Mouse (Mus musculus) heart, embryonic 10.5 days (tissue): ENCODE measurements at regions not wholly inside any gene's neighbourhood (a gene's known extent, or its start where the extent isn't known, plus 50 kb on each side); places are given as distances from the start of the nearest gene placed in this dataset.
A peak's percentile ranks its signal among the peaks of the same experiment; 100 is the strongest.

ENCODE experiments used
- DNase-seq: peaks from one replicate; pipeline ENCODE4 v3.0.0-alpha.2; 2017; ENCODE audit warnings: low spot score
- H3K27ac ChIP-seq: fragments of 300-500 bp; sonication (generic); 2 replicates; pipeline ENCODE4 v1.5.1; 2016; ENCODE audit warnings: mild to moderate bottlenecking
- H3K27me3 ChIP-seq: fragments of 300-500 bp; sonication (generic); 2 replicates; pipeline ENCODE4 v1.6.1; 2016; ENCODE audit warnings: mild to moderate bottlenecking; ENCODE audit not compliant: poor library complexity, insufficient read depth, severe bottlenecking
- H3K36me3 ChIP-seq: fragments of 300-500 bp; sonication (generic); 2 replicates; pipeline ENCODE4 v1.6.1; 2016; ENCODE audit warnings: mild to moderate bottlenecking, moderate library complexity
- H3K4me1 ChIP-seq: fragments of 300-500 bp; sonication (generic); 2 replicates; pipeline ENCODE4 v1.6.1; 2016; ENCODE audit warnings: mild to moderate bottlenecking
- H3K4me3 ChIP-seq: fragments of 300-500 bp; sonication (generic); 2 replicates; pipeline ENCODE4 v1.5.1; 2016; ENCODE audit warnings: mild to moderate bottlenecking, moderate library complexity
- H3K9me3 ChIP-seq: fragments of 300-500 bp; sonication (generic); 2 replicates; pipeline ENCODE4 v1.6.1; 2016; ENCODE audit warnings: mild to moderate bottlenecking, moderate library complexity
- WGBS: fragments of 180-500 bp; shearing (Covaris S2); methylation state at CpG from one replicate; pipeline ENCODE4 v1.1.7; 2016; 5-methylcytosine and 5-hydroxymethylcytosine counted together

- Histone ChIP-seq H3K36me3 (no peaks in the 10 kb centered on the region), H3K27ac (no peak overlapping the region), H3K4me3 (no peak overlapping the region), H3K4me1 (0 out of 2 replicates have a peak, but pooled peaks cover 4% of the 10 kb centered on the region), H3K27me3 (no peaks in the 10 kb centered on the region), H3K9me3 (no peaks in the 10 kb centered on the region)
- WGBS = 61% methylated on average over 8 of the region's 8 CpGs
- no peak for DNase-seq
These were observed 102.0 kb upstream of the 1700020N01Rik start for GRCm38 (mm10) chr10:21490910-21491309.

- 0 out of 2 replicates have a peak, but pooled peaks cover 4% of the 10 kb centered on the region for H3K4me1 ChIP-seq
- 85% methylated on average over 7 of the region's 7 CpGs for WGBS
- H3K27me3 ChIP-seq = no peaks in the 10 kb centered on the region
- no peaks in the 10 kb centered on the region for H3K9me3 ChIP-seq
- no peak for DNase-seq
- no peak overlapping the region for H3K27ac ChIP-seq
- no peak overlapping the region for H3K4me3 ChIP-seq
- no peaks in the 10 kb centered on the region for H3K36me3 ChIP-seq
These were observed 100.6 kb upstream of the 1700020N01Rik start for GRCm38 (mm10) chr10:21492254-21492894.

GRCm38 (mm10) chr10:21494536-21494935 lies 98.4 kb upstream of the 1700020N01Rik start:
- Histone ChIP-seq H3K9me3 (no peaks in the 10 kb centered on the region), H3K27ac (no peak overlapping the region), H3K36me3 (no peaks in the 10 kb centered on the region), H3K4me1 (0 out of 2 replicates have a peak, but pooled peaks cover 4% of the 10 kb centered on the region), H3K27me3 (no peaks in the 10 kb centered on the region), H3K4me3 (no peak overlapping the region)
- WGBS = 36% methylated on average over 1 of the region's 1 CpGs
- DNase-seq = no peak

- Histone ChIP-seq H3K9me3 (no peaks in the 10 kb centered on the region), H3K4me1 (no peaks in the 10 kb centered on the region), H3K27ac (no peak overlapping the region), H3K36me3 (no peaks in the 10 kb centered on the region), H3K27me3 (no peaks in the 10 kb centered on the region), H3K4me3 (no peak overlapping the region)
- no peak for DNase-seq
- WGBS = 81% methylated on average over 3 of the region's 3 CpGs
These were observed 95.8 kb upstream of the 1700020N01Rik start for GRCm38 (mm10) chr10:21497110-21497509.

- H3K36me3 ChIP-seq = no peaks in the 10 kb centered on the region
- H3K4me3 ChIP-seq = no peak overlapping the region
- H3K4me1 ChIP-seq = no peaks in the 10 kb centered on the region
- 85% methylated on average over 4 of the region's 4 CpGs for WGBS
- H3K9me3 ChIP-seq = no peaks in the 10 kb centered on the region
- no peak for DNase-seq
- no peak overlapping the region for H3K27ac ChIP-seq
- H3K27me3 ChIP-seq = no peaks in the 10 kb centered on the region
These were observed 94.8 kb upstream of the 1700020N01Rik start for GRCm38 (mm10) chr10:21498143-21498542.

- 82% methylated on average over 4 of the region's 4 CpGs for WGBS
- H3K27me3 ChIP-seq = no peaks in the 10 kb centered on the region
- no peaks in the 10 kb centered on the region for H3K9me3 ChIP-seq
- no peak overlapping the region for H3K27ac ChIP-seq
- no peaks in the 10 kb centered on the region for H3K4me1 ChIP-seq
- H3K36me3 ChIP-seq = no peaks in the 10 kb centered on the region
- DNase-seq = no peak
- no peak overlapping the region for H3K4me3 ChIP-seq
These were observed 91.3 kb upstream of the 1700020N01Rik start for GRCm38 (mm10) chr10:21501658-21502057.

GRCm38 (mm10) chr10:21504431-21504830 lies 88.5 kb upstream of the 1700020N01Rik start:
- no peaks in the 10 kb centered on the region for H3K27me3 ChIP-seq
- H3K36me3 ChIP-seq = no peaks in the 10 kb centered on the region
- H3K4me3 ChIP-seq = no peak overlapping the region
- no peaks in the 10 kb centered on the region for H3K9me3 ChIP-seq
- no peak overlapping the region for H3K27ac ChIP-seq
- no peak for DNase-seq
- 85% methylated on average over 3 of the region's 3 CpGs for WGBS
- H3K4me1 ChIP-seq = no peaks in the 10 kb centered on the region

GRCm38 (mm10) chr10:21511386-21511785 lies 81.6 kb upstream of the 1700020N01Rik start:
- peak overlapping the region; percentile 7; the same call in 1 of the 2 replicates for H3K27ac ChIP-seq
- no peaks in the 10 kb centered on the region for H3K9me3 ChIP-seq
- H3K4me1 ChIP-seq = peaks cover 15% of the 10 kb centered on the region
- WGBS = 28% methylated on average over 5 of the region's 5 CpGs
- H3K27me3 ChIP-seq = no peaks in the 10 kb centered on the region
- H3K36me3 ChIP-seq = no peaks in the 10 kb centered on the region
- no peak overlapping the region for H3K4me3 ChIP-seq
- no peak for DNase-seq

GRCm38 (mm10) chr10:21512486-21512885 lies 80.5 kb upstream of the 1700020N01Rik start:
- Histone ChIP-seq H3K9me3 (no peaks in the 10 kb centered on the region), H3K27ac (no peak overlapping the region), H3K4me1 (peaks cover 15% of the 10 kb centered on the region), H3K27me3 (no peaks in the 10 kb centered on the region), H3K4me3 (no peak overlapping the region), H3K36me3 (no peaks in the 10 kb centered on the region)
- 82% methylated on average over 13 of the region's 13 CpGs for WGBS
- DNase-seq = no peak

- Histone ChIP-seq H3K4me3 (no peak overlapping the region), H3K27me3 (no peaks in the 10 kb centered on the region), H3K36me3 (no peaks in the 10 kb centered on the region), H3K27ac (no peak overlapping the region), H3K4me1 (0 out of 2 replicates have a peak, but pooled peaks cover 10% of the 10 kb centered on the region), H3K9me3 (no peaks in the 10 kb centered on the region)
- 86% methylated on average over 6 of the region's 6 CpGs for WGBS
- DNase-seq = no peak
These were observed 75.2 kb upstream of the 1700020N01Rik start for GRCm38 (mm10) chr10:21517721-21518120.

- H3K36me3 ChIP-seq = no peaks in the 10 kb centered on the region
- H3K4me3 ChIP-seq = no peak overlapping the region
- H3K4me1 ChIP-seq = 0 out of 2 replicates have a peak, but pooled peaks cover 8% of the 10 kb centered on the region
- H3K27ac ChIP-seq = no peak overlapping the region
- DNase-seq = no peak
- 82% methylated on average over 9 of the region's 9 CpGs for WGBS
- no peaks in the 10 kb centered on the region for H3K27me3 ChIP-seq
- H3K9me3 ChIP-seq = no peaks in the 10 kb centered on the region
These were observed 72.1 kb upstream of the 1700020N01Rik start for GRCm38 (mm10) chr10:21520854-21521253.

GRCm38 (mm10) chr10:21525555-21525954 lies 67.4 kb upstream of the 1700020N01Rik start:
- DNase-seq = no peak
- Histone ChIP-seq H3K27ac (no peak overlapping the region), H3K9me3 (no peaks in the 10 kb centered on the region), H3K4me1 (0 out of 2 replicates have a peak, but pooled peaks cover 2% of the 10 kb centered on the region), H3K27me3 (no peaks in the 10 kb centered on the region), H3K4me3 (no peak overlapping the region), H3K36me3 (no peaks in the 10 kb centered on the region)
- 33% methylated on average over 2 of the region's 2 CpGs for WGBS

GRCm38 (mm10) chr10:21528396-21528795 lies 64.5 kb upstream of the 1700020N01Rik start:
- Histone ChIP-seq H3K36me3 (no peaks in the 10 kb centered on the region), H3K9me3 (no peaks in the 10 kb centered on the region), H3K27me3 (no peaks in the 10 kb centered on the region), H3K27ac (no peak overlapping the region), H3K4me3 (no peak overlapping the region), H3K4me1 (0 out of 2 replicates have a peak, but pooled peaks cover 2% of the 10 kb centered on the region)
- 82% methylated on average over 3 of the region's 3 CpGs for WGBS
- no peak for DNase-seq
